Comparison of ENCODE assay signal across 8 mouse cellular contexts in the genomic region with DNA sequence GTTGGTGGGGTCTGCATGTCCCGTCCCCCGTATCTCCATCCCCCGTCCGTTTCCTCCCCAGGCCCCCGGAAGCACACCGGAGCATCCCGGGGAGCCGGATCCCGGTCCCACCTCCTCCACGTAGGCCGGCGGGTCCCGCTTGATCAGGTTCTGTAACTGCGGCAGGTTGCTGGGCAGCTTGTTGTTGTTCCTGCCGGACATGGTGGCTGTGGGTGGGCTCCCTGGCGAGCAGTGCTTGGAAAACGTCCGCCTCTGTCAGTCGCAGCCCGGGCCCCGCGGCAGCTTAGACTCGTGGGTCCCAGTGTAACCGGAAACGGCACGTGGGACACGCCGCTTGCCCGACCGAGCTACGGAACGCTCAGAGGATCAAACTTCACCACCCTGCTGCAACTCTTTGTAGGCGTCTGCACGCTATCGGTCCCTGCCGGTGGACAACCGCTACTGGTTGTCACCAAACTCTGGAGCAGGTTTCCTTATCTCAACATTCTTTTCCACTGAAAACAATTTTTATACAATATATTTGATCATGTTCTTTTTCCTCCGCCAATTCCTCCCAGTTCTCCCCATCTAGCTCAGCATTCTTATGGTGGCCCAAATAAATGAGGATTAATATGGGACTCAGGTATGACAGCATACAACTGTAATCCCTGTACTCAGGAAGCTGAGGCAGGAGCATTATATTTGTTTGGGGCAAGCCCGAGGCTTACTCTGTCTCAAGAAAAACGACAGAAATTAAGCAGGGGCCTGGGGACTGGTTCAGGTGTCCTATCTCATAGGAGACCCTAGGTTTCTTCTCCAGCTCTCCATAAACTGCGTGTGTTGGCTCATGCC. TPM values are rescaled to one million over a fixed set of nuclear protein-coding genes. Genes with fewer than 3 reads are reported as not detected.
DNase-seq lines count a peak whose midpoint lies in the region; ATAC-seq lines count a peak whose summit lies in the region.

A gene (minus strand): TSS at position 799 of the 831 bp plus-strand sequence.

- peak; percentile 95 for ATAC-seq in common myeloid progenitor, adult 5-6 weeks (replicated peaks; ENCODE audit: low read depth, poor library complexity, severe bottlenecking)

- H3K36me3 ChIP-seq in megakaryocyte, embryonic 14.5 days (replicated peaks; ENCODE audit: low read length) = peaks cover 27% of the 10 kb centered on the region

- H3K9me3 ChIP-seq in megakaryocyte, embryonic 14.5 days = no peaks in the 10 kb centered on the region

- peak within 1 kb of the TSS; percentile 96 for H3K4me3 ChIP-seq in megakaryocyte, embryonic 14.5 days (replicated peaks)

- no peaks in the 10 kb centered on the region for H3K27me3 ChIP-seq in megakaryocyte, embryonic 14.5 days (replicated peaks)

- peaks cover 67% of the 10 kb centered on the region for H3K4me1 ChIP-seq in megakaryocyte, embryonic 14.5 days

- peak; percentile 97 for DNase-seq in ZHBTc4 (ENCODE audit: low read depth, low spot score)
- peak; percentile 88 for DNase-seq in gastrocnemius, adult 8-10 months (ENCODE audit: low spot score in 2 of 2)
- peak; percentile 85 for DNase-seq in hindlimb bud, embryonic 11.5 days (ENCODE audit: extremely low spot score, low read depth, low spot score)
- peak; percentile 93 to 97 for DNase-seq in left cerebral cortex, adult 8-10 months (ENCODE audit: low spot score in 2 of 2)
- DNase-seq in right cerebral cortex, postnatal 10 days (ENCODE audit: low spot score in 2 of 2) = peak; percentile 97 to 98
- DNase-seq in urinary bladder, postnatal 25 days (ENCODE audit: low spot score) = peak; percentile 84

RNA-seq across cellular contexts. Expression of the gene that starts here (rescaled TPM):
- 75.4 and 86.8 TPM in 2 replicates for total RNA-seq in common myeloid progenitor, adult 5-6 weeks (2017)
- 10 to 100 TPM; 15.4 to 21.1 (median 18.4) TPM for total RNA-seq in gastrocnemius, adult 8-10 months (2022)
- 10 to 100 TPM; 17.4 to 23.6 (median 21.1) TPM for total RNA-seq in left cerebral cortex, adult 8-10 months (2022)
- 5.1 and 10.0 TPM in 2 replicates for polyA plus RNA-seq in megakaryocyte, embryonic 14.5 days (2012; ENCODE audit: insufficient read depth, low replicate concordance)

Comparison
In these comparisons a context has a peak if more than half of its experiments do, and no peak if none do; other contexts are left out.
1. Peak in every context shown above with its lines: DNase-seq, ATAC-seq and H3K4me3 ChIP-seq.